Mouse (Mus musculus) retina, postnatal 1 day (tissue): Measurements from ENCODE around the gene Ttc7b.

Source experiments
- DNase-seq: peaks from one replicate; pipeline ENCODE4 v3.0.0-alpha.2; 2012

Gene Ttc7b

DNA sequence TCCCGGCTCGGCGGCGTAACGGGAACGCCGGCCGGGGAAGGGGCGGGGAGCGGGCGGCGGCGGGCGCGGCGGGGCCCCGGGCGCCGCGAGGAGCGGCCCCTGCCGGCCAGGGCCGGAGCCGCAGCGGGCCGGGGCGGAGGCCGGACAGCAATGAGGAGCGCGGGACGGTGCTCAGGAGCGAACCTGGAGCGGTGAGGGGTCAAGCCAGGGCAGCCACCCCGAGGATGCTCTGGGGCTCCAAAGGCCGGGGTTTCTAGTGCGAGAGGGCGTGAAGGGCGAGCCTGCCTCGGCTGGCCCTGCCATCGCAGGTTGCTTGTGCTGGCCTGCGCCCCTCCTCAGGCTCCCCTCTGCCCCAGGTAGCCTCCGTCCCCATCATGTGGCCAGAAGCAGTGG, at the start of gene Ttc7b:
Gene Ttc7b (minus strand): TSS at position 33 of the 393 bp plus-strand sequence.
- DNase-seq: peak; percentile 72

DNA sequence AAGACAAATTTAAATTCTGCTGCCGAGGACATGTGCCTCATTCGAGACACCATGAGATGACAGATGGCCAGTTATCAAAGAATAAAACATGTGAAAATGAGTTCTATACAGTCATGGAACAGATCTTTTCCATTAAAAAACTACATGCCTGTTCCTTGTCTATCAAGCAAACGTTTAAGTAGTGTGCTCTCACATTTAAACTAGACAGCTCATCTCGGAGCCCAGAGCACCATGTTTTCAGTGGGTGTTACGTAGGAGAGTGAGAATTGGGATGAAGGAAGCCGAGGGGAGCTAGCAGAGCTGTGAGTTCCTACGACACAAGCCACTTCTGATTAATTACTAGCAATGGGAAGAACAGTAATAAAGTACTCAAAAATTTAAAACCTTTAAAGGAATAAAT, 48.2 kb upstream of the Ttc7b start:
- DNase-seq: no peak

- no peak for DNase-seq
These were observed 47.5 kb upstream of the Ttc7b start for GRCm38 (mm10) chr12:100568105-100568504.

DNA sequence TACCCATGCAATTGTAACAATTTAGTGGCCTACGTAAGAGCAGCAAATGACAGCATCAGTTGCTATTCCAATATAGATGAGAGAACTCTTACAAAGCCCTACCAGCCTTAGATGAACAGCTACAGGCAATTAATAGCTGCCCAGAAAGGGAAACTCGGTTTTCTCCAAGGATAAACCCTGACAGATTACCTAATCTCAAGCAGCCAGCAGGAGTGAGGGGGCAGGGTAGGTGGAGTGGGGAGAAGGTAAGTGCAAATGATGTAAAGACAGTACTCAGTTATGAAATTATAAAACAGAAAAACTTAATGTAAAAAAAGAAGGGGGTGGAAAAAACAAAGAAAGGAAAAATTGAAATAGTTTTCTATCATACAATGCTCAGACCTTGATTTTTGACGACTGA, 47.0 kb upstream of the Ttc7b start:
- no peak for DNase-seq

DNA sequence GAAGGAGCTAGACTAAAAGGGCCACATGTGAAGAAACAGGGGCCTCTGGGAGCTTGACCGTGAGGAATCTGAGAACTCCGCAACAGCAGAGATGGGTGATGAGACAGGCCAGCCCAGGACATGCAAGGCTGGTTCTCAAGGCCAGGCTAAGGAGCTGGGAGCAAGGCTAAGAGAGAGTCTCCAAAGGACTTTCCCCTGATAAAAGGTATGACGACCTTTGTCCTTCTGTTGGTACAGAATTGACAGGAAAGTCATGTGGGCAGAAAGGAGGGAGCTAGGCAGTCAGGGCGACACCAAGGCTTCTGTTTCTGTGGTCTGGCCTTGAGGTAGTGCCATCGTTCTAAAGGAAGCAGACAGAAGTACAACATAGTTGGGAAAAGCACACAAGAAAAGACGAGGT, 33.0 kb upstream of the Ttc7b start:
- DNase-seq: no peak

GRCm38 (mm10) chr12:100551972-100552371, 31.3 kb upstream of the Ttc7b start:
- DNase-seq: no peak

DNA sequence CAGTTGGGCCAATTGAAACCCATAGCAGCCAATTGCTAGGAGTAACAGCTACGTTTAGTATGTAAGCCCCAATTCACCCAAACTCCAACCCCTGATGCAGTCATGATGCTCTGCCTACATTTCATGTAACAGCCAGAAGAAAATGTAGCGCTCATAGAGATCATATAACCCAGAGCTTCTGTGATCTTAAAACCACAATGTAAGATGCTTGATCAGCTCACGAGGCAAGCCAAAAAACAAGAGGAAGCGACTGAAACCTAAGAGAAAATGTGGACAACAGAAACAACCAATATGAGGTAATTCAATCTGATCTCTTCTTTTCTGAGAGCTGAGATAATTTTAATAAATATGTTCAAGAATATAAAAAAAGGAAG, 23.6 kb upstream of the Ttc7b start:
- DNase-seq: no peak

DNA sequence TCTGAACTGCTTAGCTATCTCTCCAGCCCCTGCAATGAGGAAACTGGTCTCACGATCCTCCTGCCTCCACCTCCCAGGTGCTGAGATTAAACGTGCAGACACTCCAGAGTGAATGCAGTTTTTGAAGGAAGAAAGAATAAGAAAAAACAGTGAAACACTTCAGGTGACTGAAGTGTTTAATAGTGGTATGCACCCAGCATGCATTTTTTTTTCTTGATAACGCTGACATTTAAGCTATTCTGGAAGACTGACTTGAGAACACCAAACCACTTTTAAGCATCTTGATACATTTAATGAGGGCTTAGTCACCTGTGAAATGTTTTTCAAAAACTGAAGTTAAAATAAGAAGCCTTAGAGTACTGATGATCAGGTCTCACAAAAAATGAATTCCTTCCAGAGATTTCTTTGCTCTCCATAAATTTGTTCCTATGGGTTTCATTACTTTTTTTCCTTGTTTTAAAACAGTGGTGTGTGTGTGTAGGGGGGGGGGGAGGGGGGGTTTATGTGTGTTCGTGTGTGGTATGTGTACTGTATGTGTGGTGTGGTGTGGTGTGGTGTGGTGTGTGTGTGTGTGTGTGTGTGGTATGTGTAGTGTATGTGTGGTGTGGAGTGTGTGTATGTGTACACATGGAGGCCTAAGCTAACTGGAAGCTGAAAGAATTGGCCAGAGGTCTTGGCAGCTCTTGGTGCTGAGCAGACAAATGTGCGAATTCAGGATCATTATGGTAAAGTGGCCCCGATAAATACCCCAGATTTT, 23.0 kb upstream of the Ttc7b start:
- DNase-seq: no peak

DNA sequence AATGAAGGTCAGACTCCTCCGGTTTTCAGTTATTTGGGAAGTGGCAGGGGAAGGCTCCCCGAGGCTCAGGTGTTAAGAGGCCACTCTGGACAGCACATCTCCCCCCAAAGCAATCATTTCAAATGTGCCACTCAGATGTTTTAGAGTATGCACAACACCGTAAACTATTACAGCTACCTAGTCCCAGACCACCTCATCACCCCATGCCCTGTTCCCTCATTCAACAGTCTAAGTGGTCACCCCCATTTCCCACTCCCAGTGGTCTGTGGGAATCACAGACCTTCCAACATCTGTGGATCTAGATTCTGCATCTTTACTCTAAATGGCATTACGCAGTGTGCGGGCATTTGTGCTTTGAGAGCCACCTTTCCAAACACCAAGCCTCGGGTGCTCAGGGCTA, 21.9 kb upstream of the Ttc7b start:
- no peak for DNase-seq

GRCm38 (mm10) chr12:100542076-100542475, 21.4 kb upstream of the Ttc7b start:
- no peak for DNase-seq

DNA sequence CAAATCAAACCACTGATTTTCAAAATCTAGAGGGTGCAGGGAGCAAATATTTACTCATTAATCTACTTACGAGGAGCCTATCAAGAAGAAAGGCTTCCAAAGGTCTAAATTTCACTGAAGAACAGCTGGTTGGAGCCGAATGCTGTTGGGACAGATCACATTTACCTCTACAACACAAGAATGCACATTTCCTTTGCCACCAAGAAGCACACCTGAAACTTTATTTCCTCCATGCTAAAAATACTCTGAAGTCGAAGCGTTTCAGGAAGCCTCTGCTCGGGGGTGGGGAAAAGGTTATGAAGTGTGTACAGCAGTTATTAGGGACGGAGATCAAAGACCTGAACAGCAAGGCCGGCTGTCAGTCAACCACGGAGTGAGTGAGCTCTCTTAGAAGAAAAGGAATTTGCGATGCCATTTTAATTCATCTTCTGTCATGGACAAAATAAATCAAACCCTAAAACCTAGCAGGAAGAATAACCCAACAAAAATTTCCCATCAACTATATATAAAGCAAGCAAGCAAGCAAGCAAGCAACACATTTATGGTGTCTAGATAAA, 18.6 kb upstream of the Ttc7b start:
- DNase-seq: no peak

GRCm38 (mm10) chr12:100538445-100539157, 18.0 kb upstream of the Ttc7b start:
- DNase-seq: no peak

DNA sequence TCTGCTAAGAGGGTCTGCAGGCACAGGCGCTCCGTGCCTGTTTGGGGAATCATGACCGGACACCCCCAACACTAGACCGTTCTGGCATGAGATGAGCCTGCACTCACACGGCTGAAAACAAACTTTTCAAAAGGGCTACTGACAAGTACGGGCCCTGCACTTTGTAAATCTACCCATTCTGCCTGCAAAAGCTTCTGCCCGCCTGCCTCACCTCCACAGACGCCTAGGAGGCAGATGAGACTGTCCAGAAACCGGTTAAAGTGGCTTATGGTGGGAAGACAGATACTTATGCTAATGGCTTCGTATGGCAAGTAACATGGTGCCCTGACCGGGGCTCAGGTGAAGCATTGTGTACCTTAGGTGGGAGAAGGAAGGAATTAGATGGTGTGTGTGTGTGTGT, 16.5 kb upstream of the Ttc7b start:
- no peak for DNase-seq

DNA sequence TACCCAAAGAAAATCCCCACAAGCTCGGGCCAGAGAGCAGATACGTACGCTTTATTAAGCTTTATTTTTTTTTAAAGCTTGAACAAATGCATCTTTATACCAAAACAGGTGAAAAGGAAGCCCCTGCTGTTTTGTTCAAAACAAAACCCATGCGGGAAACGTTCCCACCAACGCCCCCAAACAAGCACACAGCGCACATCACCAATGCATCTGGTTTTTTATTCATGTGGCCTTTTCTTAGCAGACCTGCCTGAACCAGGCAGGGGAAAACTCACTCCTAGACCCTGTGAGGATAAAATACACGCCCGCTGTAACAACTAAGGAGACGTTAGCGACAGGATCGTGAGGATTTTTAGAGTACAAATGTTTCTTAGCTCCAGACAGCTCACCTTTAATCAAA, 14.4 kb upstream of the Ttc7b start:
- DNase-seq: no peak

GRCm38 (mm10) chr12:100534028-100534427, 13.4 kb upstream of the Ttc7b start:
- no peak for DNase-seq

- no peak for DNase-seq
These were observed 12.6 kb upstream of the Ttc7b start for GRCm38 (mm10) chr12:100533209-100533608.

DNA sequence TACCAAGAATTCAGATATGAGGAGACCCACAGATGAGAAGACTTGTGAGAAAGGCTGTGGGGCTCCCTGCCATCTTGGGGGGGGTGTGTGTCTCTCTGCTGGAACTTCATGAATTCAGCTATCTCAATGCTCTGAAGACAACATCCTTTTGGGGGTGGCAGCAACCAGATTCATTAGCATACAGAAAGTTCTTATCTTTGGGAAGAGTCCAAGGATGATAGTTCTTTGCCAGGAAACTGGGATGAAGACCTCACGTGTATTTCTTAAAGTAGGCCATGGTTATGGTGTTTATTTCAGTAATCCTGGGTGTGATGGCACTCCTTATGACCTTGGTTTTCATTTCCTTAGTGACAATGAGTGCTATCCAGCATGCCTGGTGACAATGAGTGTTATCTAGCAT, 11.1 kb upstream of the Ttc7b start:
- no peak for DNase-seq

DNA sequence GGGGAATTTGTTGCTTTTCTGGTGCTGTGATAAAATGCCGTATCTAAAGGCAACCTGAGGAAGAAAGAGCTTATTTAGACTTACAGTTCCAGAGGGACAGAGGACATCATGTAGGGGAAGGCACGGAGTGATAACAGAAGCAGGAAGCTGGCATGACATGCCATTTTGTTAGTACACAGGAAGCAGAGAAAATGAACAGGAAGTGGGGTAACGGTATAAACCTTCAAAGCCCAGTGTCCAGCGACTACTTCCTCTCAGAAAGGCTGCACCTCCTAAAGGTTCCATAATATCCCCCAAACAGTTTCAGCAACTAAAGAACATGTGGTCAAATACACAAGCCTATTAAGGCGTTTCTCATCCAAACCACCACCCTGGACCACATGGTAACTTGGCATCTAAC, 10.2 kb upstream of the Ttc7b start:
- DNase-seq: no peak

DNA sequence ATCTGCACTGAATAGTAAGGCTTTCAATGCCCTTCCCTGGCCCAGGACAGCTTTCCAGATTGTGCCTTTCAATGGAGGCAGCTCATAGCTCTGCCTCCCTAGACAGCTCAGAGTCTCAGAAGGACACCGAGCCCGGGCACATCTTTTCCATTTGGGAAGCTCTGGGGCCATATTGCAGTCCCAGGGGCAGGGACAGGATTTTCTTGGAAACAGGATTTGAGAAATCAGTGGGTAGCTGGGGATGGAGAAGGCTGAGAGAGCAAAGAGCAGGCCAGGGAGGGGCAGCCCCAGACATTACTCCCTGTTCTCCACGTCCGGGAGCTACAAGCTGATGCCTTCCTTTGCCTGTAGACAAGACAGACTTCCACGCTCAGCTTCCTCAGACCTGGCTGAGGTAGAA, 9.0 kb upstream of the Ttc7b start:
- no peak for DNase-seq

GRCm38 (mm10) chr12:100529172-100529571, 8.5 kb upstream of the Ttc7b start:
- peak; percentile 43 for DNase-seq

DNA sequence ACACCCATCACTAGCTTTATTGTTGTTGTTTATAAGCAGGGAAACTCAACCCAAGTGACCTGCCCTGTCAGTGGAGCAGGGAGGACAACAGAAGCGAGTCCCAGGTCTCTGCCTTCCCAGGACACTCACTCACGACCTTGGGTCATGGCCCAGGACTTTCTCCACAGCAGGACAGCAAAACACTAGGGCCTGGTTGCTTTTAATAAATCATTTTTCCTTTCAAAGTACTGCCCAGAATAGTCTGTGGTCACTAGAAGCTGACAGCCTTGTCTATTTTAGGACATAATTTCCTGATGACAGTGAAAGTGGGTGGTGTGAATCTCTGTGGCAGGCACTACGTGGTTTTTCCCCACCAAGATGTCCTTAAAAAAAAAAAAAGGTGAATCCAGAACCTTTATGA, 7.6 kb upstream of the Ttc7b start:
- DNase-seq: no peak

- peak; percentile 94 for DNase-seq
These were observed 7.1 kb upstream of the Ttc7b start for GRCm38 (mm10) chr12:100527753-100528152.

DNA sequence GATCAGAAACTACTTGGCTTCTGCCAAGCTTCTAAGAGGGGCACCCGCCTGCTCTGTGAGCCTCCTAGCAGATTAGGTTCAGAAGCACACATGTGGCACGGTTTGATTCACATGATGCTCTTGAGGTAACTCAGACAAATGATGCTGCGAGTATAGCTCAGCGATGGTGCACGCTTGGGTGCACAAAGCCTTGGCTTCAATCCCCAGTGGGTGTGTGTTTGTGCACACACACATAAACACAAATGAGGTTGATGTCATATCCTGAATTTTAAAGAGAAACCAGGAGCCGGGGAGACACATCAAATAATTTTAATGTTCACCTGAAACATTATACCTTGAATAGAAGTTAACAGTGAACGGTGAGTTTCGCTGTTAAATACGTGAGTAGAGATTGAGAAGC, 6.6 kb upstream of the Ttc7b start:
- peak; percentile 63 for DNase-seq

DNA sequence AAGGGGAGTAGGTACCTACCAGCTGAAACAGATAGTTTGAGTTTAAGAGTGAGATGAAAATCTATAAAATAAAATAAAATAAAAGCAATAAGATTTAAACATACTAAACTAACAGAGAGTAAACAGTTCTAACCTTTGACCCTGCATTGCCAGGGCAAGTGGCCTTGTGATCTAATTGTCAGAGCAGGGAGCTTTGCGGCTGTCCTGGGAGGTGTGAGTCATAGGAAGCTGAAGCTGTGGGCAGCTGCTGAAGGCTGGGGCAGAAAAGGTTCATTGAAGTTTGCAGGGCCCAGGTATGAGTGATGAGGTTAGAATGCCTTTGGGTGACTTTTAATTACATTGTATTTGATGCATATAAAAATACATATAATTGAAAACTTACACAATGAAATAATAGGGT, 5.3 kb upstream of the Ttc7b start:
- DNase-seq: no peak
